Mouse (Mus musculus): ENCODE data around the gene Slc39a11.

- TF ChIP-seq CTCF (IDR thresholded peaks at IDR 0.05; ENCODE audit: low read depth, low read length) (no peak), GATA1 (IDR thresholded peaks at IDR 0.05; ENCODE audit: borderline replicate concordance, low read length) (no peak), POLR2AphosphoS5 (IDR thresholded peaks at IDR 0.05; ENCODE audit: insufficient replicate concordance, low read depth, low read length) (no peak)
Measured at GRCm38 (mm10) chr11:113303204-113303603, 346.7 kb downstream of the Slc39a11 start.
